Mouse (Mus musculus) midbrain, embryonic 16.5 days (tissue): ENCODE results near the gene Olfr807. TPM values are rescaled to one million over a fixed set of nuclear protein-coding genes. Genes with fewer than 3 reads are reported as not detected.

Experiments
- ATAC-seq: fragments of 200-750 bp; cut with Nextera tagmentation; 2 replicates; pipeline ENCODE4 v1.8.0; 2017; ENCODE audit warnings: moderate TSS enrichment
- H3K27ac ChIP-seq: fragments of 300-500 bp; sonication (generic); 2 replicates; pipeline ENCODE4 v1.5.1; 2014; ENCODE audit warnings: mild to moderate bottlenecking, low read length, mixed read lengths
- H3K27me3 ChIP-seq: fragments of 300-500 bp; sonication (generic); 2 replicates; pipeline ENCODE4 v1.6.1; 2014; ENCODE audit warnings: low read depth, low read length, mixed read lengths; ENCODE audit not compliant: control insufficient read depth, insufficient read depth
- H3K36me3 ChIP-seq: fragments of 300-500 bp; sonication (generic); 2 replicates; pipeline ENCODE4 v1.6.1; 2014; ENCODE audit warnings: mild to moderate bottlenecking, low read length, moderate library complexity, mixed read lengths; ENCODE audit not compliant: control insufficient read depth, insufficient read depth
- H3K4me1 ChIP-seq: fragments of 300-500 bp; sonication (generic); 2 replicates; pipeline ENCODE4 v1.6.1; 2014; ENCODE audit warnings: mild to moderate bottlenecking, low read length, mixed read lengths; ENCODE audit not compliant: control insufficient read depth, insufficient read depth
- H3K4me2 ChIP-seq: fragments of 300-500 bp; sonication (generic); 2 replicates; pipeline ENCODE4 v1.6.1; 2014; ENCODE audit warnings: mild to moderate bottlenecking, low read length, mixed read lengths
- H3K4me3 ChIP-seq: fragments of 300-500 bp; sonication (generic); 2 replicates; pipeline ENCODE4 v1.5.1; 2014; ENCODE audit warnings: low read depth, mild to moderate bottlenecking, low read length, moderate library complexity, mixed read lengths
- H3K9ac ChIP-seq: fragments of 300-500 bp; sonication (generic); 2 replicates; pipeline ENCODE4 v1.6.1; 2014; ENCODE audit warnings: low read depth, low read length, mixed read lengths
- H3K9me3 ChIP-seq: fragments of 300-500 bp; sonication (generic); replicated peaks from 2 replicates; pipeline ENCODE4 v1.6.1; 2014; ENCODE audit warnings: mild to moderate bottlenecking, low read length, mixed read lengths; ENCODE audit not compliant: control insufficient read depth, poor library complexity, severe bottlenecking
- WGBS: fragments of 180-500 bp; shearing (Covaris S2); extraction: QIAGEN DNeasy Blood & Tissue Kit; methylation state at CpG from one replicate; pipeline ENCODE4 v1.1.7; 2014; 5-methylcytosine and 5-hydroxymethylcytosine counted together
- polyA plus RNA-seq: library from polyadenylated mRNA; unstranded; fragments of >200 nt; fragmentation: Nextera tagmentation; extraction: Ambion mirVana; gene quantifications from 2 replicates; pipeline ENCODE4 v1.2.1, GENCODE M21; 2015

The Olfr807 gene
- not detected in 2 replicates for polyA plus RNA-seq

DNA sequence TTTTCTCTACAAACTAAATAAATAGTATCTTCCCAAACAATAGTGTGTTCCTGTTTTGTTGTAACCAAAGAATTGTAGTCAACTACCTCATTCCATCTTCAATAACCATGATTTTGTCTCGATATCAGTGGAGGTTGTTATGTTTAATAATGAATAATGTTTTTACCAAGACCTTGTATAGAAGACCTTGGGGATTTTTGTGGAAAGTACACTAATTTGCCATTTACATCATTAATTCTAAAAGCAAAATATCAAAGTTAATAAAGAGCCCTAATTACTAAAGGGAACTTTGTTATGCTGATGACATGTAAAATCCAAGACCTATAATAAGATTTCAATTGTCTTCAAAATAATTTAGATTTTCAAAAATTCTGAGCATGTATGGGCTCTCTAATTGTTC lies at the start of gene Olfr807:
Gene Olfr807, minus strand, starts transcription at position 101 of the 400 bp plus-strand sequence.
- H3K27ac ChIP-seq, result no peak within 1 kb of the TSS
- ATAC-seq, result no peak
- no peaks in the 10 kb centered on the region for H3K9me3 ChIP-seq
- no peaks in the 10 kb centered on the region for H3K36me3 ChIP-seq
- 85% methylated on average over 1 of the region's 1 CpGs for WGBS
- no peak within 1 kb of the TSS for H3K4me3 ChIP-seq
- no peak within 1 kb of the TSS for H3K4me2 ChIP-seq
- H3K4me1 ChIP-seq, result no peaks in the 10 kb centered on the region
- no peaks in the 10 kb centered on the region for H3K27me3 ChIP-seq
- H3K9ac ChIP-seq, result no peak within 1 kb of the TSS

DNA sequence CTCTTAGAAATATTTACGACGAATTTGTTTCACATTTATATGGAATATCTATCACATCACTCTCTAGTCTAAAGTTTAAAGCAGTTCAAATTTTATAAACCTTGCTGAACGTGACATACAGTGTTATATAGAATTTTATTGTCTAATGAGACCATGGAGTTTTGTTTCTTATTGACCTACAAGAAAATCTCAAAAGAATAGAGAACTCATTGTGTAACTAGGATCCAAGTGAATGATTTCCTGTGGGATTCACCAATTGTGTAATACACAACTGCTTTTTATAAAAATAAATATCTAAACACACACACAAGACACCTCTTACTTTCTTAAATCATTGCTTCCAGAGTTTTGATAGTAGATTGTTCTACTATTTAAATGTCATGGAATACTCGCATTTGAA lies 46.7 kb upstream of the Olfr807 start, which contains the start of gene Olfr811:
Gene Olfr811, minus strand, starts transcription at position 101 of the 400 bp plus-strand sequence.
- no peak within 1 kb of the TSS for H3K27ac ChIP-seq
- no peak within 1 kb of the TSS for H3K4me3 ChIP-seq
- WGBS, result 86% methylated on average over 4 of the region's 4 CpGs
- H3K36me3 ChIP-seq, result no peaks in the 10 kb centered on the region
- no peak within 1 kb of the TSS for H3K9ac ChIP-seq
- no peak within 1 kb of the TSS for H3K4me2 ChIP-seq
- ATAC-seq, result no peak
- no peaks in the 10 kb centered on the region for H3K4me1 ChIP-seq
- H3K27me3 ChIP-seq, result no peaks in the 10 kb centered on the region
- no peaks in the 10 kb centered on the region for H3K9me3 ChIP-seq

DNA sequence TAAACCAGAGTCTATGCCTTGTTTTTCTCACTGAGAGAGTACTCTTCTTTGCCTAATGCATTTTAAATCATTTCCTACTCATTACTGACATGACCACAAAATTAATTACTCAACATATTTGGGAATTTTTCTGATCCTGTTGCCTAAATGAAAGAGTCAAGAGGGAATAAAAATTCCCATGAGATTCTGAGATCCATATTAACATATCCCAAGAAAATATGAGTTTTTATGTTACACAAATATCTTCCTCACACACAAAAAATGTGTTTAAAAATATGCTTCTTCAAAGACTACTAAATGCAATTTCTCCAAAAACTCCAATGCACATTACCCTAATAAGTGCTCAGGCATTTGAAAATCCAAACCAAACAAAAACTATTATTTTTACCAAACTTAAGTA lies 37.2 kb upstream of the Olfr807 start, which contains the start of gene Olfr810:
Gene Olfr810, minus strand, starts transcription at position 101 of the 400 bp plus-strand sequence.
- no peak for ATAC-seq
- no peaks in the 10 kb centered on the region for H3K27me3 ChIP-seq
- H3K9me3 ChIP-seq, result no peaks in the 10 kb centered on the region
- H3K4me1 ChIP-seq, result no peaks in the 10 kb centered on the region
- no peak within 1 kb of the TSS for H3K27ac ChIP-seq
- H3K9ac ChIP-seq, result no peak within 1 kb of the TSS
- H3K4me3 ChIP-seq, result no peak within 1 kb of the TSS
- no peak within 1 kb of the TSS for H3K4me2 ChIP-seq
- no peaks in the 10 kb centered on the region for H3K36me3 ChIP-seq

DNA sequence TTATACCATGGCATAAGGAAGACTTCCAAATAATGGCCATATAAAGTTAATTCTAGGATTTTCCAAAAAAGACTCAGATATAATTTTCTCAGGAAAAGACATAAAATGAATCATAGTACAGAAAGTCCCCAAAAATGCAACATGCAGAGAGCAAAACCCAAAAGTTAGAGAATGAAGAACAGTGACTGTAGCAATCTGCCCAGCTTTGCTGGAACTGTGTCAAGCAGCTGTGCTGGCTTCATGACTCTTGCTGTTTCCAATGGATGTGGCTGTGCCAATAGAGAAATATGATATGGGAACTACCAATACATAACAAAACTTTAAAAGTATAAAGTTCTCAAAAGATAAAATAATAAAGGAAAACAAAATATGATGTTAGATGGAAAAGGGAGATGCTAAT lies 20.5 kb upstream of the Olfr807 start:
- Histone ChIP-seq H3K9me3 (no peaks in the 10 kb centered on the region), H3K27me3 (no peaks in the 10 kb centered on the region), H3K9ac (no peak overlapping the region), H3K4me3 (no peak overlapping the region), H3K36me3 (no peaks in the 10 kb centered on the region), H3K27ac (no peak overlapping the region), H3K4me2 (no peak overlapping the region), H3K4me1 (no peaks in the 10 kb centered on the region)
- no peak for ATAC-seq

DNA sequence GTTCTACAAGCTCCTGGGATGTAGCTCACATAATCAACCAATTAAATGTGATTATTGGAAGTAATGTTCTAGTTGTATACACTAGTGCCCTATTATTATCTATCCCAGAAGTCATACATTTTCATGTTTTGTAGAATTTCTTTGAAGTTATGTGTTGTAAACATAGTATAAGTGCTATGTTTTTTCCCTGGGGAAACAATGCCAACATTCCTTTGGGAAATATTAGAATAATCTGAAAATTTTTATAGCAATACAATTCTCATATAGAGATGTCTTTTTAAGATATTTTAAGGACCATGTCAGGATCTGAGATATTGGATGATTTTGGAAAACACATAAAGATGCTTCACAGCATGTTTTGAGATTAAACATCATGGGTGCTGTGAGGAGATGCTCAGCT lies 16.7 kb upstream of the Olfr807 start, which contains the start of gene Olfr809:
Gene Olfr809, plus strand, starts transcription at position 301 of the 400 bp plus-strand sequence.
- H3K9ac ChIP-seq, result no peak within 1 kb of the TSS
- H3K9me3 ChIP-seq, result no peaks in the 10 kb centered on the region
- no peak for ATAC-seq
- H3K4me3 ChIP-seq, result no peak within 1 kb of the TSS
- H3K27me3 ChIP-seq, result no peaks in the 10 kb centered on the region
- H3K27ac ChIP-seq, result no peak within 1 kb of the TSS
- H3K4me2 ChIP-seq, result no peak within 1 kb of the TSS
- H3K4me1 ChIP-seq, result no peaks in the 10 kb centered on the region
- no peaks in the 10 kb centered on the region for H3K36me3 ChIP-seq

DNA sequence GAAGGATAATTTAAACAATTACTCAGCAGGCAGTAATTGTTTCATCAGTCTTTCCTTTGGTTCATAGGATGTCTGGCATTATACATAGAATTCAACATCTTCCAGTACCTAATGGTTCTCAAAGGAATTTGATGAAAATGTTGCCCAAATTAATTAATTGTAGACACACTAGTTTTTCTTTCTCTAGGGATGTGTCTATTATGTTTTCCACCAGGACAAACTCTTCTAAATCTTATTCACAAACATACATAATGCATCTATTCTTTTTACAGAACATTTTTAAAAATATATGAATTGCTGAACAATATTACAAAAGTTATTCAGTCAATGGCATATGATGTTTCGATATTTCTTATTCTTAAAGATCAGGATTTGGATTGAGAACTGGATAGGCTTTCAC lies 7.6 kb upstream of the Olfr807 start, which contains the start of gene Olfr808:
Gene Olfr808, plus strand, starts transcription at position 301 of the 400 bp plus-strand sequence.
- Histone ChIP-seq H3K4me3 (no peak within 1 kb of the TSS), H3K9me3 (no peaks in the 10 kb centered on the region), H3K4me1 (no peaks in the 10 kb centered on the region), H3K36me3 (no peaks in the 10 kb centered on the region), H3K4me2 (no peak within 1 kb of the TSS), H3K27me3 (no peaks in the 10 kb centered on the region), H3K27ac (no peak within 1 kb of the TSS), H3K9ac (no peak within 1 kb of the TSS)
- 98% methylated on average over 1 of the region's 1 CpGs for WGBS
- ATAC-seq, result no peak

DNA sequence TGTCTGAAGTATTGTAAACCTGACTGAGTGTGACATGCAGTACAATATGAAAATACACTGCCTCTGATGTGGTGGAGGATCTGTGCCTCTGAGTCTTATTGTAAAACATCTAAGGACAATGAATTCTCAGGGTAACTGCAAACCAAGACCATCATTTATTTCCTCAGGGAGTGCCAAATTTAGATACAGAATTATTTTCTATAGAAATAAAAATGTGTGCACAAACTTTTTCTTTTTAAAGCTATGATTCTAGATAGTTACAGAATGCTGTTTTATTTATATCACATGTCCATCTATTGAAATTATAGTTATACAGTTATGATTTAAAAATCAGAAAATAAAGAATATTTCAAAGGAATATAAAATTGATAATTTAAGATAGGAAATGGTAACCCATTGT lies 15.8 kb downstream of the Olfr807 start, which contains the start of gene Olfr806:
Gene Olfr806, minus strand, starts transcription at position 101 of the 400 bp plus-strand sequence.
- Histone ChIP-seq H3K9me3 (no peaks in the 10 kb centered on the region), H3K27me3 (no peaks in the 10 kb centered on the region), H3K9ac (no peak within 1 kb of the TSS), H3K4me3 (no peak within 1 kb of the TSS), H3K4me2 (no peak within 1 kb of the TSS), H3K27ac (no peak within 1 kb of the TSS), H3K4me1 (no peaks in the 10 kb centered on the region), H3K36me3 (no peaks in the 10 kb centered on the region)
- no peak for ATAC-seq

DNA sequence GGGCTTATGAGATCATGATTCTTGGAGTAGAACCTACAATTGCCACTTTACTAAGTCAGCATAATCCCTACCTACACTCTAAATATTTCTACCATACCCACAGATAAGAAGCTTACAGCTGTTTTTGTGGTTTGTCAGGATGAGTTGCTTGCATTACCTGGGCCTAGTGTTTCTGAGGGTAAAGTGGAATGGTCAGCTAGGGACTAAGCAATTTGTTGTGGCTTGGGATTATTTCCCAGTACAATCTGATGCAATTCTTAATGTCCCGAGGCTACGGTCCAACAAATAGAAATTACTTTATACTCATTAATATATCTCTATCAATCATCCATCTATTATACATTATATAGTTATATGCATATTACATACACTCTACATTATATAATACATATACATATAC lies 28.3 kb downstream of the Olfr807 start, which contains the start of gene Olfr805:
Gene Olfr805, minus strand, starts transcription at position 101 of the 400 bp plus-strand sequence.
- Histone ChIP-seq H3K4me3 (no peak within 1 kb of the TSS), H3K4me1 (no peaks in the 10 kb centered on the region), H3K27me3 (no peaks in the 10 kb centered on the region), H3K4me2 (no peak within 1 kb of the TSS), H3K36me3 (no peaks in the 10 kb centered on the region), H3K27ac (no peak within 1 kb of the TSS), H3K9me3 (no peaks in the 10 kb centered on the region), H3K9ac (no peak within 1 kb of the TSS)
- ATAC-seq, result no peak
- 95% methylated on average over 2 of the region's 2 CpGs for WGBS
